Mouse (Mus musculus): ENCODE measurements around the gene Kdm4c. TPM values are rescaled to one million over a fixed set of nuclear protein-coding genes. Genes with fewer than 3 reads are reported as not detected.

The Kdm4c gene
- polyA plus RNA-seq, 1 experiment from 2014 or later: 14.6 TPM

Other genes starting within 250 kb of the Kdm4c start
- 5.6 and 6.1 TPM in 2 replicates for gene Frmd3, start 229.1 kb upstream of the Kdm4c start, polyA plus RNA-seq (2016; fragmentation: Nextera tagmentation; extraction: Ambion mirVana)